Mouse (Mus musculus) midbrain, postnatal 0 days (tissue): Measurements from ENCODE around the gene Slc17a5. TPM values are rescaled to one million over a fixed set of nuclear protein-coding genes. Genes with fewer than 3 reads are reported as not detected.

Experiments used
- ATAC-seq: fragments of 200-750 bp; cut with Nextera tagmentation; 2 replicates; pipeline ENCODE4 v1.8.0; 2017; ENCODE audit warnings: moderate number of reproducible peaks, mild to moderate bottlenecking, moderate TSS enrichment, moderate library complexity; ENCODE audit not compliant: low FRiP score
- DNase-seq: peaks from one replicate; pipeline ENCODE4 v3.0.0-alpha.2; 2015; ENCODE audit warnings: low spot score
- H3K27ac ChIP-seq: fragments of 300-500 bp; sonication (generic); 2 replicates; pipeline ENCODE4 v1.5.1; 2014; ENCODE audit warnings: low read depth, mild to moderate bottlenecking, low read length, mixed read lengths
- H3K27me3 ChIP-seq: fragments of 300-500 bp; sonication (generic); 2 replicates; pipeline ENCODE4 v1.6.1; 2014; ENCODE audit warnings: low read length, control low read depth, mixed read lengths; ENCODE audit not compliant: insufficient read depth
- H3K36me3 ChIP-seq: fragments of 300-500 bp; sonication (generic); 2 replicates; pipeline ENCODE4 v1.6.1; 2014; ENCODE audit warnings: low read length, control low read depth, mixed read lengths; ENCODE audit not compliant: insufficient read depth
- H3K4me1 ChIP-seq: fragments of 300-500 bp; sonication (generic); 2 replicates; pipeline ENCODE4 v1.6.1; 2014; ENCODE audit warnings: mild to moderate bottlenecking, control low read depth, antibody characterized with exemption, low read length, mixed read lengths; ENCODE audit not compliant: insufficient read depth
- H3K4me2 ChIP-seq: fragments of 300-500 bp; sonication (generic); 2 replicates; pipeline ENCODE4 v1.6.1; 2014; ENCODE audit warnings: low read depth, mild to moderate bottlenecking, low read length, mixed read lengths; ENCODE audit not compliant: poor library complexity, severe bottlenecking
- H3K4me3 ChIP-seq: fragments of 300-500 bp; sonication (generic); 2 replicates; pipeline ENCODE4 v1.5.1; 2014; ENCODE audit warnings: low read depth, mild to moderate bottlenecking, low read length, moderate library complexity
- H3K9ac ChIP-seq: fragments of 300-500 bp; sonication (generic); replicated peaks from 2 replicates; pipeline ENCODE4 v1.6.1; 2014; ENCODE audit warnings: mild to moderate bottlenecking, low read length, moderate library complexity, mixed read lengths; ENCODE audit not compliant: poor library complexity, severe bottlenecking
- H3K9me3 ChIP-seq: fragments of 300-500 bp; sonication (generic); 2 replicates; pipeline ENCODE4 v1.6.1; 2016; ENCODE audit warnings: low read length, control low read depth
- CTCF ChIP-seq: IDR thresholded peaks from 2 replicates; pipeline ENCODE4 v1.5.1; 2016; ENCODE audit warnings: antibody characterized with exemption, mild to moderate bottlenecking
- WGBS: fragments of 180-500 bp; shearing (Covaris S2); extraction: QIAGEN DNeasy Blood & Tissue Kit; methylation state at CpG from one replicate; pipeline ENCODE4 v1.1.7; 2014; 5-methylcytosine and 5-hydroxymethylcytosine counted together
- polyA plus RNA-seq: library from polyadenylated mRNA; unstranded; fragments of >200 nt; fragmentation: Nextera tagmentation; extraction: Ambion mirVana; gene quantifications from 2 replicates; pipeline ENCODE4 v1.2.1, GENCODE M21; 2015
- total RNA-seq: library from RNA; depleted of rRNA; stranded (reverse); fragments of >200 nt; gene quantifications from 2 replicates; pipeline ENCODE4 v1.2.3, GENCODE M21; 2014

Slc17a5 gene
- total and polyA plus RNA-seq, 2 experiments from 2014 or later, result 15.1 to 16.8 TPM

GRCm38 (mm10) chr9:78538421-78538820 lies 49.4 kb downstream of the Slc17a5 start:
- WGBS, result 59% methylated on average over 6 of the region's 6 CpGs
- TF ChIP-seq CTCF, result no peak
- no peaks in the 10 kb centered on the region for H3K27me3 ChIP-seq
- H3K4me1 ChIP-seq, result peaks cover 3% of the 10 kb centered on the region; the same call in 1 of the 2 replicates
- H3K9me3 ChIP-seq, result no peaks in the 10 kb centered on the region
- H3K9ac ChIP-seq, result no peak overlapping the region
- H3K4me3 ChIP-seq, result no peak overlapping the region
- no peak overlapping the region for H3K27ac ChIP-seq
- DNase-seq (no peak), ATAC-seq (no peak)
- H3K36me3 ChIP-seq, result peaks cover 3% of the 10 kb centered on the region; the same call in 1 of the 2 replicates
- H3K4me2 ChIP-seq, result no peak overlapping the region

- no peak overlapping the region for H3K4me3 ChIP-seq
- ATAC-seq (0 out of 2 replicates have a peak, but pooled peaks have one; percentile 53), DNase-seq (peak; percentile 79)
- no peaks in the 10 kb centered on the region for H3K9me3 ChIP-seq
- H3K4me2 ChIP-seq, result no peak overlapping the region
- H3K27ac ChIP-seq, result no peak overlapping the region
- 75% methylated on average over 9 of the region's 9 CpGs for WGBS
- peaks cover 3% of the 10 kb centered on the region; the same call in 1 of the 2 replicates for H3K4me1 ChIP-seq
- H3K27me3 ChIP-seq, result no peaks in the 10 kb centered on the region
- TF ChIP-seq CTCF, result no peak
- H3K36me3 ChIP-seq, result peaks cover 3% of the 10 kb centered on the region; the same call in 1 of the 2 replicates
- no peak overlapping the region for H3K9ac ChIP-seq
Observed at GRCm38 (mm10) chr9:78537154-78537873, 50.5 kb downstream of the Slc17a5 start.

GRCm38 (mm10) chr9:78534606-78535005 lies 53.2 kb downstream of the Slc17a5 start:
- WGBS, result 96% methylated on average over 7 of the region's 7 CpGs
- no peak for TF ChIP-seq CTCF
- DNase-seq, result no peak
- H3K4me2 ChIP-seq, result no peak overlapping the region
- H3K36me3 ChIP-seq, result peaks cover 3% of the 10 kb centered on the region; the same call in 1 of the 2 replicates
- no peaks in the 10 kb centered on the region for H3K27me3 ChIP-seq
- peaks cover 3% of the 10 kb centered on the region; the same call in 1 of the 2 replicates for H3K4me1 ChIP-seq
- no peak overlapping the region for H3K4me3 ChIP-seq
- H3K9me3 ChIP-seq, result no peaks in the 10 kb centered on the region
- H3K27ac ChIP-seq, result no peak overlapping the region
- no peak overlapping the region for H3K9ac ChIP-seq
- no peak for ATAC-seq

- no peak for ATAC-seq
- no peak overlapping the region for H3K4me3 ChIP-seq
Observed at GRCm38 (mm10) chr9:78533296-78533935, 54.4 kb downstream of the Slc17a5 start.

GRCm38 (mm10) chr9:78532341-78532819 lies 55.5 kb downstream of the Slc17a5 start:
- WGBS, result 83% methylated on average over 9 of the region's 9 CpGs
- TF ChIP-seq CTCF, result no peak
- Histone ChIP-seq H3K27ac (no peak overlapping the region), H3K27me3 (no peaks in the 10 kb centered on the region), H3K4me1 (peaks cover 3% of the 10 kb centered on the region; the same call in 1 of the 2 replicates), H3K9ac (no peak overlapping the region), H3K4me3 (no peak overlapping the region), H3K36me3 (peaks cover 3% of the 10 kb centered on the region; the same call in 1 of the 2 replicates), H3K4me2 (no peak overlapping the region), H3K9me3 (no peaks in the 10 kb centered on the region)
- DNase-seq (no peak), ATAC-seq (no peak)

More at GRCm38 (mm10) chr9:78533296-78533935, 54.4 kb downstream of the Slc17a5 start:
- no peak for TF ChIP-seq CTCF
- Histone ChIP-seq H3K27ac (no peak overlapping the region), H3K27me3 (no peaks in the 10 kb centered on the region), H3K36me3 (peaks cover 3% of the 10 kb centered on the region; the same call in 1 of the 2 replicates), H3K9me3 (no peaks in the 10 kb centered on the region), H3K9ac (no peak overlapping the region), H3K4me1 (peaks cover 3% of the 10 kb centered on the region; the same call in 1 of the 2 replicates), H3K4me2 (no peak overlapping the region)
- WGBS, result 87% methylated on average over 18 of the region's 18 CpGs
- no peak for DNase-seq

GRCm38 (mm10) chr9:78531816-78532215 lies 56.0 kb downstream of the Slc17a5 start:
- WGBS, result 57% methylated on average over 5 of the region's 5 CpGs
- H3K9ac ChIP-seq, result no peak overlapping the region
- no peaks in the 10 kb centered on the region for H3K9me3 ChIP-seq
- no peak overlapping the region for H3K27ac ChIP-seq
- H3K4me2 ChIP-seq, result no peak overlapping the region
- H3K36me3 ChIP-seq, result peaks cover 3% of the 10 kb centered on the region; the same call in 1 of the 2 replicates
- no peak for ATAC-seq
- TF ChIP-seq CTCF, result no peak
- no peak overlapping the region for H3K4me3 ChIP-seq
- no peaks in the 10 kb centered on the region for H3K4me1 ChIP-seq
- H3K27me3 ChIP-seq, result no peaks in the 10 kb centered on the region
- DNase-seq, result no peak
